Mouse (Mus musculus) central nervous system, embryonic 11.5 days (tissue): ENCODE measurements around the gene Fastkd2. TPM values are rescaled to one million over a fixed set of nuclear protein-coding genes. Genes with fewer than 3 reads are reported as not detected.

Experiments used
- polyA plus RNA-seq: library from polyadenylated mRNA; depleted of rRNA; stranded (reverse); fragments of >200 nt; gene quantifications from 2 replicates; pipeline ENCODE4 v1.2.3, GENCODE M21; 2012; rRNA removed

Fastkd2 gene
- polyA plus RNA-seq, result 34.6 and 46.8 TPM in 2 replicates

GRCm38 (mm10) chr1:63730240-63730771, at the start of gene Fastkd2, which contains the start of gene Mdh1b:
Fastkd2 (plus strand) TSS chr1:63730614.
Mdh1b (minus strand) TSS chr1:63730318.

GRCm38 (mm10) chr1:63686827-63687226, 43.6 kb upstream of the Fastkd2 start, which contains the start of gene Dytn:
Dytn (minus strand) TSS chr1:63686927.

GRCm38 (mm10) chr1:63769167-63769566, 38.8 kb downstream of the Fastkd2 start, which contains the start of gene 4933402D24Rik:
4933402D24Rik (minus strand) TSS chr1:63769267.

Other genes starting within 250 kb of the Fastkd2 start
- gene Gm39653, start 114.6 kb upstream of the Fastkd2 start, polyA plus RNA-seq, result not detected in 2 replicates
- gene Dytn, start 43.7 kb upstream of the Fastkd2 start, polyA plus RNA-seq, result 0.01 TPM in 1 of 2 replicates, not detected in the other
- 0.17 and 0.26 TPM in 2 replicates for gene Mdh1b, start 296 bp upstream of the Fastkd2 start, polyA plus RNA-seq
- 0.02 and 0.04 TPM in 2 replicates for gene 4933402D24Rik, start 38.7 kb downstream of the Fastkd2 start, polyA plus RNA-seq